Mouse (Mus musculus): Measurements from ENCODE around the gene Smad6.

Smad6 gene

GRCm38 (mm10) chr9:63912051-63912450, 109.8 kb downstream of the Smad6 start:
- DNase-seq (ENCODE audit: low spot score): no peak

DNA sequence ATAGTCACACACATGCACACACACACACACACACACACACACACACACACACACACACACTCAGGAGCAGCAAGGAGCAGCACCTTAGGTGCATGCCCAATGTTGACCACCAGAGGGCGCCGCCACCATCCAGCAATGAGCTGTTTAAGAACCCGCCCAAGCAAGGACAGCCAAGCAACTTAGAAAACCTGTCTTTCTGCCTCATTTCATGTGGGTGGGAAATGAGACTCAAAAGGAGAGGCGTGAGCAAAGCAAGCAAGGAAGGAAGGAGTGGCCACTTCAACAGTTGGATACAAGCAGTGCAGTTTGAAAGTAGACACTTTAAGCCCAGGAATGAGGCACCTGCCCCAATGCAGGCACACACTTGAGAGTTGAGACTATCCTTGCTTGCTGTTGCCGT, 112.2 kb downstream of the Smad6 start:
- peak; percentile 58 for DNase-seq (ENCODE audit: low spot score)

- DNase-seq (ENCODE audit: low spot score): no peak
Observed at GRCm38 (mm10) chr9:63904543-63904942, 117.3 kb downstream of the Smad6 start.
